Mouse (Mus musculus): ENCODE results near the gene Mybl2.
A peak's percentile ranks its signal among the peaks of the same experiment; 100 is the strongest.

DNA sequence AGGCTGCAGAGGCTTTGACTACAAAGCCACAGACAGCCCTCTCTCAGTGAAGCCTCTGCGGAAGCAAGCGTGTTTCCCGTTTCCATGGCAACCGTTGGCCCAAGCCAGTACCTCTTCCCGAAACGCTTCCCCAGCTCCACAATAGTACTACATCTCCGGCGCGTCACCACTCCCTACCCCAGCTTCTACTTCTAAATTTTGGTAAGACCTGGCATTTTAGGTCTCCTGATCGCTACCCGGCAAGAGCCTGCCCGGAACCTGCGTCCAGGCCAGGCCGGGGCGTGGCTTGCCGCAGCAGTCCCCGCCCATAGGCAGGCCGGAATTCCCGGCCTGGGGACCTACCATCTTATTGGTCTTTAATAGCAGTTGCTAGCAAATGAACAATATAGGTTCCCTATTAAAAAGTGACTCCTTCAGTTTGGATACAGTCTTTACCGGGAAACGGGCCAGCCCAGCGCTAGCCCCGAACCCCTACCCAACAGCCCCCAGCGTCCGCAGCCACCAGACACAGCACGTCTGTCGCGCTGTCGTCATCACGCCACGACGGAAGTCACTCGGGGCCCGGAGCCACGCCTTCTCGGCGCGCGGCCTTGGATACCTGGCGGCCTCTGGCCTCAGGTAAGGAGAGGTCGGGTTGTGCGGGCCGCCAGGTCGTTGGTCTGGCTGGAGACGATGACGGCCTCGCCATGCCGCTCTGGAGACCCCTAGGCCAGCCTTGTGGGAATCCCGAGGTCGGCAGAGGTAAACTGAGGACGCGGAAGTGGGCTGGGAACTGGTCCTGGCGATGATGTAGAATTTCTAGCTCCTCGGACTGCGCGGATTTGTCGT lies 37.4 kb upstream of the Mybl2 start, which contains the start of gene Ift52:
- TF ChIP-seq CTCF (IDR thresholded peaks at IDR 0.05; ENCODE audit: low read depth, low read length): no peak
- TF ChIP-seq POLR2A (IDR thresholded peaks at IDR 0.05; ENCODE audit: extremely low read depth, insufficient read depth, low read length): peak; percentile 52; the same call in 1 of the 2 replicates

Measured in liver, adult 2 months (tissue).